Mouse (Mus musculus) G1E (cell line): ENCODE results near the gene Nanos3. TPM values are rescaled to one million over a fixed set of nuclear protein-coding genes. Genes with fewer than 3 reads are reported as not detected.

Source experiments
- ATAC-seq: 2 replicates; pipeline ENCODE4 v1.8.0; 2016; ENCODE audit warnings: mild to moderate bottlenecking; ENCODE audit not compliant: insufficient number of reproducible peaks, poor library complexity, low FRiP score, severe bottlenecking; ENCODE audit errors: extremely low read depth
- DNase-seq: peaks from one replicate; pipeline ENCODE4 v3.0.0; 2012; ENCODE audit warnings: low spot score
- H3K27me3 ChIP-seq: 2 replicates; pipeline ENCODE4 v1.6.1; 2012; ENCODE audit warnings: mild to moderate bottlenecking, low read length, inconsistent platforms; ENCODE audit not compliant: insufficient read depth
- H3K36me3 ChIP-seq: replicated peaks from 2 replicates; pipeline ENCODE3; 2012; ENCODE audit warnings: mild to moderate bottlenecking, inconsistent platforms
- H3K4me1 ChIP-seq: 2 replicates; pipeline ENCODE4 v1.6.1; 2012; ENCODE audit warnings: low read depth, low read length, inconsistent platforms, mixed read lengths; ENCODE audit not compliant: insufficient read depth
- H3K4me3 ChIP-seq: 2 replicates; pipeline ENCODE4 v1.5.1; 2012; ENCODE audit warnings: low read depth, mild to moderate bottlenecking, inconsistent platforms, low read length, moderate library complexity, mixed read lengths
- H3K9me3 ChIP-seq: replicated peaks from 2 replicates; pipeline ENCODE4 v1.6.1; 2012; ENCODE audit warnings: inconsistent platforms
- CTCF ChIP-seq: IDR thresholded peaks from 2 replicates; pipeline ENCODE4 v1.5.1; 2012; ENCODE audit warnings: low read depth, low read length, inconsistent platforms, mixed read lengths
- GATA1 ChIP-seq: IDR thresholded peaks from 2 replicates; pipeline ENCODE4 v1.6.1; 2012; ENCODE audit warnings: borderline replicate concordance, low read length, inconsistent platforms, mixed read lengths
- GATA2 ChIP-seq: IDR thresholded peaks from 2 replicates; pipeline ENCODE4 v1.6.1; 2012; ENCODE audit warnings: low read depth, low read length, inconsistent platforms, borderline replicate concordance
- POLR2AphosphoS5 ChIP-seq: IDR thresholded peaks from 2 replicates; pipeline ENCODE4 v1.6.1; 2012; ENCODE audit warnings: low read depth, low read length, inconsistent platforms; ENCODE audit not compliant: insufficient replicate concordance
- TAL1 ChIP-seq: conservative IDR thresholded peaks from 2 replicates; pipeline ENCODE4 v1.6.1; 2012; ENCODE audit warnings: low read depth, low read length, inconsistent platforms, mixed read lengths
- polyA plus RNA-seq: library from polyadenylated mRNA; stranded (reverse); fragments of >175 nt; gene quantifications from 2 replicates; pipeline ENCODE4 v1.2.3, GENCODE M21; 2012
- total RNA-seq, 2 experiments: library from RNA; stranded (forward) in 1 of 2; stranded (reverse) in 1 of 2; fragments of 200-1000 nt in 1 of 2; fragments of >200 nt in 1 of 2; fragmentation: Nextera tagmentation in 1 of 2; gene quantifications; 2 replicates each; pipeline ENCODE4 v1.2.3; 2014 to 2017

Nanos3 gene
- total and polyA plus RNA-seq, 3 experiments: not detected

- H3K36me3 ChIP-seq: peaks cover 45% of the 10 kb centered on the region
- no peaks in the 10 kb centered on the region for H3K9me3 ChIP-seq
- no peaks in the 10 kb centered on the region for H3K27me3 ChIP-seq
- peaks cover 83% of the 10 kb centered on the region for H3K4me1 ChIP-seq
- TF ChIP-seq CTCF: no peak
- peak overlapping the region; percentile 89 for H3K4me3 ChIP-seq
- DNase-seq (peak; percentile 51), ATAC-seq (no peak)
Measured at GRCm38 (mm10) chr8:84201545-84202245, 16.7 kb upstream of the Nanos3 start.

- peaks cover 79% of the 10 kb centered on the region for H3K4me1 ChIP-seq
- no peaks in the 10 kb centered on the region for H3K27me3 ChIP-seq
Measured at GRCm38 (mm10) chr8:84200652-84201544, 15.9 kb upstream of the Nanos3 start.

GRCm38 (mm10) chr8:84200126-84200555 lies 15.1 kb upstream of the Nanos3 start:
- no peak for DNase-seq
- Histone ChIP-seq H3K4me1 (peaks cover 75% of the 10 kb centered on the region), H3K9me3 (no peaks in the 10 kb centered on the region), H3K36me3 (peaks cover 32% of the 10 kb centered on the region), H3K27me3 (no peaks in the 10 kb centered on the region), H3K4me3 (peak overlapping the region; percentile 89)
- ATAC-seq: no peak
- no peak for TF ChIP-seq TAL1
- TF ChIP-seq POLR2AphosphoS5: no peak
- TF ChIP-seq GATA1: no peak
- no peak for TF ChIP-seq CTCF

More at GRCm38 (mm10) chr8:84200652-84201544, 15.9 kb upstream of the Nanos3 start:
- TF ChIP-seq CTCF: no peak
- TF ChIP-seq GATA1: no peak
- no peak for ATAC-seq
- Histone ChIP-seq H3K9me3 (no peaks in the 10 kb centered on the region), H3K36me3 (peaks cover 39% of the 10 kb centered on the region), H3K4me3 (peak overlapping the region; percentile 89)
- peak; percentile 63 for DNase-seq

GRCm38 (mm10) chr8:84199348-84200125 lies 14.5 kb upstream of the Nanos3 start:
- no peaks in the 10 kb centered on the region for H3K27me3 ChIP-seq

GRCm38 (mm10) chr8:84198871-84199270 lies 13.9 kb upstream of the Nanos3 start:
- peaks cover 21% of the 10 kb centered on the region for H3K36me3 ChIP-seq
- H3K4me1 ChIP-seq: peaks cover 71% of the 10 kb centered on the region
- ATAC-seq (no peak), DNase-seq (no peak)
- H3K4me3 ChIP-seq: peak overlapping the region; percentile 74; the same call in 1 of the 2 replicates
- no peaks in the 10 kb centered on the region for H3K9me3 ChIP-seq
- TF ChIP-seq POLR2AphosphoS5 (no peak), GATA1 (no peak), GATA2 (no peak), CTCF (no peak)
- H3K27me3 ChIP-seq: no peaks in the 10 kb centered on the region

More at GRCm38 (mm10) chr8:84199348-84200125, 14.5 kb upstream of the Nanos3 start:
- peaks cover 72% of the 10 kb centered on the region for H3K4me1 ChIP-seq
- H3K4me3 ChIP-seq: peak overlapping the region; percentile 89; the same call in 1 of the 2 replicates
- no peak for TF ChIP-seq CTCF
- TF ChIP-seq GATA1: no peak
- TF ChIP-seq TAL1: no peak
- no peak for TF ChIP-seq GATA2
- no peak for TF ChIP-seq POLR2AphosphoS5
- H3K9me3 ChIP-seq: no peaks in the 10 kb centered on the region
- DNase-seq: peak; percentile 40
- H3K36me3 ChIP-seq: peaks cover 27% of the 10 kb centered on the region
- ATAC-seq: no peak

- DNase-seq: peak; percentile 86
- no peak for TF ChIP-seq CTCF
- Histone ChIP-seq H3K4me3 (peak overlapping the region; percentile 74), H3K36me3 (peaks cover 16% of the 10 kb centered on the region), H3K9me3 (no peaks in the 10 kb centered on the region), H3K4me1 (peaks cover 65% of the 10 kb centered on the region), H3K27me3 (no peaks in the 10 kb centered on the region)
- peak; percentile 78 for ATAC-seq
Measured at GRCm38 (mm10) chr8:84197922-84198774, 13.1 kb upstream of the Nanos3 start.
